Mouse (Mus musculus): ENCODE results near the gene Brd7. TPM values are rescaled to one million over a fixed set of nuclear protein-coding genes. Genes with fewer than 3 reads are reported as not detected.
A peak's percentile ranks its signal among the peaks of the same experiment; 100 is the strongest.

Gene Brd7
- polyA plus RNA-seq, 1 experiment from 2014 or later, result 72.2 TPM

DNA sequence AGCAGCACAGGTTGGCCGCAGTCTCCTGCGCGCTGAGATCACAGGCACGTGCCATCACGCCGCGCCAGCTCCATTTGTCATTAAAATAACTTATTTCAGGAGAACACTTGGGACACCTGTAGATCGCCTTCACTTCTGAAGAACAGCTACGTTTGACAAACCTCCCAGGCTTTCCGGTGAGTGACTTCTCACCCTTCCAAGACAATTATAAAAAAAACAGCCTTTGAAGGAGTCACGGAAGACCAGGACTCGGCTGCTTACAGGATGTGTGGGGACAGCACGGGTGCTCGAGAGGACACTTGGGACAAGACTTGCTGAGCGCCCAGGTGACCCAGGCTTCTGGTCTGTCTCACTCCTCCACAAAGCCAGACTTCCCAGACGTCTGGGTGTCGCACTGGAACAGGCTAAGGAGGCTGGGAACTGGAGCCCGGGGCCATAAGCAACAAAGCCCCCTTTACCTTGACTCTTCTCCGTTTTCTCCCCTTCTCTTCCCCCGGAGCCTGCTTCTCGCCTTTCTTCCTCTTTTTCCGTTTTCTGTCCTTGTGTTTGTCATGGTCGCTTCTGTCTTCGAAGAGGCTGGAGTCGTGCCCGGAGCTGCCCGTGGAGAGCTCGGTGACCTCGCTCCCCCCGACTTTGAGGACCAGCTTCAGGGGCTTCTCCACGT is 818 bp downstream of the Brd7 start:
- no peaks in the 10 kb centered on the region for H3K9me3 ChIP-seq (ENCODE audit: control insufficient read depth, low read length)
- peak overlapping the region; percentile 98 for H3K4me2 ChIP-seq (ENCODE audit: low read length)
- H3K4me3 ChIP-seq (replicated peaks; ENCODE audit: low read length), result peak overlapping the region; percentile 99
- H3K9ac ChIP-seq (replicated peaks; ENCODE audit: low read depth, low read length), result peak overlapping the region; percentile 92
- WGBS, result 1% methylated on average over 31 of the region's 31 CpGs
- no peaks in the 10 kb centered on the region for H3K27me3 ChIP-seq (replicated peaks; ENCODE audit: control insufficient read depth, insufficient read depth, low read length)
- ATAC-seq, result peak; percentile 32; the same call in 1 of the 2 replicates
- H3K36me3 ChIP-seq (ENCODE audit: control insufficient read depth, insufficient read depth), result peaks cover 13% of the 10 kb centered on the region
- peak overlapping the region; percentile 60 for H3K27ac ChIP-seq (ENCODE audit: low read length)
- peaks cover 18% of the 10 kb centered on the region for H3K4me1 ChIP-seq (replicated peaks; ENCODE audit: control insufficient read depth, insufficient read depth, low read length)

DNA sequence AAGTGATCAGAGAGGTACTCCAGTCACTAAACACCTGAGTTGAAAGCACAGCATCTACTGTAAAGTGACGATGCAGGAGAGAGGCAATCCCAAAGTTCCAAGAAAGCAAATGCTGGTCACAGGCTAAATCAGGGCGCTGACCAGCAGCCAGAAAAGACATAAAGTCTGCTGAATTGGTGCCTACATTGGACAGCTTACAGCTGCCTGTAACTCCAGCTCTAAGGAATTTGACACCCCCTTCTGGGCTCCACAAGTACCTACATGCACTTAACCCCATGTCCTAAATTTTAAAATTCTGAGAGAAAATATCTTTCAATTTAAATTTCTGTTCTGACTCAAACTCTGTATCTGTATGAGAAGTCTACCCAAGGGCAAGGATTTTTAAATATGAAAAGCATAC is 2.0 kb downstream of the Brd7 start:
- no peak overlapping the region for H3K9ac ChIP-seq (replicated peaks; ENCODE audit: low read depth, low read length)
- no peak overlapping the region for H3K27ac ChIP-seq (ENCODE audit: low read length)
- H3K36me3 ChIP-seq (ENCODE audit: control insufficient read depth, insufficient read depth), result peaks cover 18% of the 10 kb centered on the region
- H3K4me3 ChIP-seq (replicated peaks; ENCODE audit: low read length), result 0 out of 2 replicates have a peak overlapping the region, but pooled peaks have one; percentile 5
- no peaks in the 10 kb centered on the region for H3K27me3 ChIP-seq (replicated peaks; ENCODE audit: control insufficient read depth, insufficient read depth, low read length)
- WGBS, result 94% methylated on average over 2 of the region's 2 CpGs
- H3K4me2 ChIP-seq (ENCODE audit: low read length), result peak overlapping the region; percentile 98
- no peak for ATAC-seq
- H3K9me3 ChIP-seq (ENCODE audit: control insufficient read depth, low read length), result no peaks in the 10 kb centered on the region
- peaks cover 18% of the 10 kb centered on the region for H3K4me1 ChIP-seq (replicated peaks; ENCODE audit: control insufficient read depth, insufficient read depth, low read length)

DNA sequence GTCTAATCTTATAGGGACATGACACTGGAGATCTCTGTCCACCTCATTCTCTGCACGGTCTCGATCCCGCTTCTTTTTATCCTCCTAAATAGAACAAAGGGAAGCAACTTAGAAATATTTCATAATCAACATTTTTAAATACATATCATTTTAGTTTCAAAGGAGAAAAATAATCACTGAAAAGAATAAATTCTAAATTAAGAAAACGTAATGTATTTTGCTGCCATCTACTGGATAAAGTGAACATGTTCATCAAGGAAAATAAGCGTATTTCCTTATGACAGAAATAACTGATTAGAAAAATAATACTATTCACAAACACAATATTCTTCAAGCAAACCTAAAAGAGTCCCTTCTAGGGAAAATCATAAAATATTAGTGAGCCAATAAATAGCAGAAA is 4.0 kb downstream of the Brd7 start:
- H3K4me2 ChIP-seq (ENCODE audit: low read length), result no peak overlapping the region
- H3K36me3 ChIP-seq (ENCODE audit: control insufficient read depth, insufficient read depth), result peaks cover 26% of the 10 kb centered on the region
- WGBS, result 81% methylated on average over 5 of the region's 5 CpGs
- no peaks in the 10 kb centered on the region for H3K27me3 ChIP-seq (replicated peaks; ENCODE audit: control insufficient read depth, insufficient read depth, low read length)
- H3K4me1 ChIP-seq (replicated peaks; ENCODE audit: control insufficient read depth, insufficient read depth, low read length), result peaks cover 18% of the 10 kb centered on the region
- H3K9me3 ChIP-seq (ENCODE audit: control insufficient read depth, low read length), result no peaks in the 10 kb centered on the region
- ATAC-seq, result no peak
- H3K27ac ChIP-seq (ENCODE audit: low read length), result no peak overlapping the region
- no peak overlapping the region for H3K9ac ChIP-seq (replicated peaks; ENCODE audit: low read depth, low read length)
- H3K4me3 ChIP-seq (replicated peaks; ENCODE audit: low read length), result no peak overlapping the region

DNA sequence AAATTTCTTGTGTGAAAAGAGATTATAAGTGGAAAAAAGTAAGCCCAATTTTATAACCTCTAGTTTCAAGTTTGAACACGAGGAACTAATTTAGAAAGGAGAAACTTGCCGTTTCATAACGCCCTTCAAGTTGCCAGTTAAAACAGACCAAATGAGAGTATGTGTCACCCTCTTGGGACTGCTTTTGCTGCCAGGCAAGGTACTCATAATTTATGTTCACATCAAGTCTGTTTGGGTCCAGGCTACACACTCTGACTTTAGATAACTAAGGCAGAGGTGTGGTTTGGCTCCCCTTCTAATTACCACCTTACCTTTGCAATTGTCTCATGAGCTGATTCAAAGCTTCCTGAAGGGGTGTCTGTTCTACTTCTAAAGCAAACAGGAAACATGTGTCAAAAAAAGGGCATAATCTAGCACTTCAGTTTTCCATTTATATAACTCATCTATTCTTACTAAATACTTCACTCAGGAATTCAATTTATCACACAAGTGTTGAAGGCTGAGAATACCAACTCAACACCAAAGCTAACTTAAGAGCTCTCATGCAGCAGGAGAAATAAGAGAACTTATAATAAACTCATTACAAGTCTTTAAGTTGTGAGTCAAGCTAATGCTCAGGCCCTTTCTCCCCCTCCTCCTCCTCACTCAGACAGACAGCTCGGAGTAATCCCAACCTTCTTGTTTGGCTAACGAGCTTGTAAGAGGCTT is 4.6 kb downstream of the Brd7 start:
- ATAC-seq, result no peak
- H3K4me2 ChIP-seq (ENCODE audit: low read length), result no peak overlapping the region
- peaks cover 32% of the 10 kb centered on the region for H3K36me3 ChIP-seq (ENCODE audit: control insufficient read depth, insufficient read depth)
- H3K4me3 ChIP-seq (replicated peaks; ENCODE audit: low read length), result no peak overlapping the region
- no peaks in the 10 kb centered on the region for H3K9me3 ChIP-seq (ENCODE audit: control insufficient read depth, low read length)
- H3K9ac ChIP-seq (replicated peaks; ENCODE audit: low read depth, low read length), result no peak overlapping the region
- no peaks in the 10 kb centered on the region for H3K27me3 ChIP-seq (replicated peaks; ENCODE audit: control insufficient read depth, insufficient read depth, low read length)
- peaks cover 18% of the 10 kb centered on the region for H3K4me1 ChIP-seq (replicated peaks; ENCODE audit: control insufficient read depth, insufficient read depth, low read length)
- no peak overlapping the region for H3K27ac ChIP-seq (ENCODE audit: low read length)
- WGBS, result 64% methylated on average over 5 of the region's 5 CpGs

DNA sequence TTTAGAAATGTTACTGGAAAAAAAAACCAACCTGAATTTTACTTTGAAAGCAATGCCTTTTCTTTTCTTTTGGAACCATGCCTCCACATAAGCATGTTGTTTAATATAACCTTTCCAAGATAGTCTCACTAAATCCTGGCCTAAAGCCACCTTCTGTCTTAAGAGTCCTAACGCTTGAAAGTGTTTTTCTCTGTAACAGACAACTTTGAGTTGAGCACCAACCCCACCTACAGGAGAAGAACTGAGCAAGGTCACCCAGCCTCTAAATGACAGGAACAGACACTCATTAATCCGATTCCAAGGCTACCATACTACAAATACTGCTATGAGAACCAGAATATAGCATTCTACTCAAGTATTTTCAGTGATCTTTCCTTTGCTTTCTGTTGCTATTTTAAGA is 12.9 kb downstream of the Brd7 start:
- H3K27me3 ChIP-seq (replicated peaks; ENCODE audit: control insufficient read depth, insufficient read depth, low read length), result no peaks in the 10 kb centered on the region
- peaks cover 50% of the 10 kb centered on the region for H3K36me3 ChIP-seq (ENCODE audit: control insufficient read depth, insufficient read depth)
- no peak for ATAC-seq

DNA sequence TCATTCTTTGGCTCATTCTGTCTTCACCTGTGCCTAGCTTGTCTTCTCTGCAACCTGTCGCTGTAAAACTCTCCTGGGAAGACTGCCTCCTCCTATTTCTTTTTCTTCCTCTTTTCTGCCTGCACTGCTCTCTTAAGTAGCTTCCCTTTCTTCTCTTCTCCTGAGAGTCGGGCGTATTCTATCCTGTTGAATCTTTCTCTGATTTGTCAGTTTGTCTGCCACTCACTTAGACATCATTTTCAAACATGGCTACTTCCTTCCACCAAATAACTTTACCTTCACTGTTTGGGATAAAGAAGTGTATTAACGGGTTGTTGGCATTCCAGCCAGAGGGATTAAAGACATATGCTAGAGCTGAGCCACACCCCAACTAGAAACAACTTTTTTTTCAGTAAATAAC is 20.0 kb downstream of the Brd7 start:
- no peak overlapping the region for H3K9ac ChIP-seq (replicated peaks; ENCODE audit: low read depth, low read length)
- H3K4me2 ChIP-seq (ENCODE audit: low read length), result no peak overlapping the region
- H3K4me1 ChIP-seq (replicated peaks; ENCODE audit: control insufficient read depth, insufficient read depth, low read length), result no peaks in the 10 kb centered on the region
- H3K27ac ChIP-seq (ENCODE audit: low read length), result no peak overlapping the region
- no peaks in the 10 kb centered on the region for H3K27me3 ChIP-seq (replicated peaks; ENCODE audit: control insufficient read depth, insufficient read depth, low read length)
- no peak for ATAC-seq
- no peak overlapping the region for H3K4me3 ChIP-seq (replicated peaks; ENCODE audit: low read length)
- peaks cover 50% of the 10 kb centered on the region for H3K36me3 ChIP-seq (ENCODE audit: control insufficient read depth, insufficient read depth)
- 85% methylated on average over 4 of the region's 4 CpGs for WGBS
- no peaks in the 10 kb centered on the region for H3K9me3 ChIP-seq (ENCODE audit: control insufficient read depth, low read length)

More for the DNA sequence above, 12.9 kb downstream of the Brd7 start:
- no peaks in the 10 kb centered on the region for H3K4me1 ChIP-seq (replicated peaks; ENCODE audit: control insufficient read depth, insufficient read depth, low read length)
- no peak overlapping the region for H3K27ac ChIP-seq (ENCODE audit: low read length)
- no peaks in the 10 kb centered on the region for H3K9me3 ChIP-seq (ENCODE audit: control insufficient read depth, low read length)
- H3K9ac ChIP-seq (replicated peaks; ENCODE audit: low read depth, low read length), result no peak overlapping the region
- H3K4me2 ChIP-seq (ENCODE audit: low read length), result no peak overlapping the region
- WGBS, result 74% methylated on average over 2 of the region's 2 CpGs
- H3K4me3 ChIP-seq (replicated peaks; ENCODE audit: low read length), result no peak overlapping the region

DNA sequence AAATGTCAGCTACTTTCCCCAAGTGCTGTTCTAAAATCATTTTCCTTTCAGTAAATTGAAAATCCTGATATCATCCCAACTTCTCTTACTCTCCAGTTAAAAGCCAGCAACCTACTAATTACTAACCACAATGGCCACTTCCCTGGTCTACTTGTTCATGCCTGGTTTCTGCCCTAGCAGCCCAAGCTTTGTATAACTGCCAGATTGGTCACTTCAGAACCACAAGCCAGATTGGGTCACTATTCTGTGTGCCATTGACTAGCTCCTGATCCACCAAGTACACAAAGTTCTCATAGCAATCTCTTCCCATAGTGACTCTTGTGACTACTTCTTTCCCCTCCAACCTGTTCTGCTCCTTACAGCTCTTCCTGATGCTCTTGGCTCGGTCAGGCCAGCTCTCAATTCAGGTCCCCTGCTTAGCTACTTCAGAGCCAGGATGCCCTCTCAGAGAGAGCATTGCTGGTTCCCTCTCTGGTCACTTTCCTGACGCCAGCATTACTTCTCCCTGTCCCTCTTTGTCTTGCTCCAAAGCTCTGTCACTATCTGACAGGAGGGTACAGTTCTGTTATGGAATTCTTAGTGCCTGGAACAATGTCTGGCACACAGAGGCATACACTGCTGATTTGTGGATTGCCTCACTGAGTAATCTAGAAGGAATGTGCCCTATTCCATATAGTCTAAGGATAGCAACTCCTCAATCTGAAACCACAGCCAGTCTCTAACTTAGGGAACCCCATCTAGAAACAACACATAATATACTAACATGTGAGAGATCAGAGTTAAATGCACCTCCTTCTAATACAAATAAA is 21.9 kb downstream of the Brd7 start:
- ATAC-seq, result no peak
- Histone ChIP-seq H3K4me2 (ENCODE audit: low read length) (no peak overlapping the region), H3K4me3 (replicated peaks; ENCODE audit: low read length) (no peak overlapping the region), H3K27me3 (replicated peaks; ENCODE audit: control insufficient read depth, insufficient read depth, low read length) (no peaks in the 10 kb centered on the region), H3K27ac (ENCODE audit: low read length) (no peak overlapping the region), H3K9me3 (ENCODE audit: control insufficient read depth, low read length) (no peaks in the 10 kb centered on the region), H3K9ac (replicated peaks; ENCODE audit: low read depth, low read length) (no peak overlapping the region), H3K4me1 (replicated peaks; ENCODE audit: control insufficient read depth, insufficient read depth, low read length) (no peaks in the 10 kb centered on the region), H3K36me3 (ENCODE audit: control insufficient read depth, insufficient read depth) (peaks cover 45% of the 10 kb centered on the region)
- WGBS, result 86% methylated on average over 2 of the region's 2 CpGs

DNA sequence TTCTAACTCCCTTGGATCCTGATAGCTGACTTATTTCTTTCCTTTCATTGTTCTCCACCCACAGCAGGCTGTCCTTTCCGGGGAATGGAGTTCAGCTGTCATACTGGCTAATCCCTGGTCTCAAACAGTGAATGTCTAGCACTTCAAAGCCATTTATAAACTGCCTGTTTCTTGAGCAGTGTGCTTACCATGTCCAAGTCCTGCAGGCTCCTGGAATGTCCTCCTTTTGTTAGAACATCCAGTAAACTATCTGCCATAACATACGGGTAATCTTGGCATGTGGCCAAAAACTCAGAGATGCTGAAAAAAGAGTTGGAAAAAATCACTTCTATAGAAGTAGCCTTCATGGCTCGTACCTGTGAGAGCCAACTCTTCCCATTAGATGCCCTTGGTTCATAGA is 22.8 kb downstream of the Brd7 start:
- H3K27me3 ChIP-seq (replicated peaks; ENCODE audit: control insufficient read depth, insufficient read depth, low read length), result no peaks in the 10 kb centered on the region
- no peaks in the 10 kb centered on the region for H3K4me1 ChIP-seq (replicated peaks; ENCODE audit: control insufficient read depth, insufficient read depth, low read length)
- H3K36me3 ChIP-seq (ENCODE audit: control insufficient read depth, insufficient read depth), result peaks cover 42% of the 10 kb centered on the region
- no peaks in the 10 kb centered on the region for H3K9me3 ChIP-seq (ENCODE audit: control insufficient read depth, low read length)
- H3K4me3 ChIP-seq (replicated peaks; ENCODE audit: low read length), result no peak overlapping the region
- H3K27ac ChIP-seq (ENCODE audit: low read length), result no peak overlapping the region
- WGBS, result 23% methylated on average over 3 of the region's 3 CpGs
- ATAC-seq, result no peak
- no peak overlapping the region for H3K4me2 ChIP-seq (ENCODE audit: low read length)
- H3K9ac ChIP-seq (replicated peaks; ENCODE audit: low read depth, low read length), result no peak overlapping the region

DNA sequence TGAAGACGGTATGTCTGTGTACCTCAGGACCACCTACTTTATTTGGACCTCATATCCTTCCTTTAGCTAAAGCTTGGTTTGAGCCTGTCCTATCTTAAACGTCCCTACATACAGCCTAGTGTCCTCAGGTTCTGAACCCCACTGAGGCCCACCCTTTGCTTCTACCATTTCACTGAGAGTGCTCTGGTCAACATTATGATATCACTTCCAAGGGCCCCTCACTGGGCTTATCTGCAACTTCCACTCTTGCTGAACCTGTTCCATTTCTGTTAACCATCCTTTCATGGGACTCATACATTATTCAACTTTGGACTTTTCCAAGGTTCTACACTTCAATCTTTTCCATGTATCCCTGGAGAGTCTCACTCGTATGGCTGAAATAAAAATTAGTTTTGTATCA is 27.0 kb downstream of the Brd7 start:
- ATAC-seq, result no peak
- H3K4me1 ChIP-seq (replicated peaks; ENCODE audit: control insufficient read depth, insufficient read depth, low read length), result no peaks in the 10 kb centered on the region
- no peak overlapping the region for H3K4me3 ChIP-seq (replicated peaks; ENCODE audit: low read length)
- H3K27me3 ChIP-seq (replicated peaks; ENCODE audit: control insufficient read depth, insufficient read depth, low read length), result no peaks in the 10 kb centered on the region
- H3K27ac ChIP-seq (ENCODE audit: low read length), result no peak overlapping the region
- WGBS, result 90% methylated on average over 3 of the region's 3 CpGs
- H3K4me2 ChIP-seq (ENCODE audit: low read length), result no peak overlapping the region
- H3K9me3 ChIP-seq (ENCODE audit: control insufficient read depth, low read length), result no peaks in the 10 kb centered on the region
- peaks cover 33% of the 10 kb centered on the region for H3K36me3 ChIP-seq (ENCODE audit: control insufficient read depth, insufficient read depth)
- H3K9ac ChIP-seq (replicated peaks; ENCODE audit: low read depth, low read length), result no peak overlapping the region

Measured in forebrain, embryonic 16.5 days (tissue).